Mouse (Mus musculus): ENCODE measurements around the gene Zcchc24.

DNA sequence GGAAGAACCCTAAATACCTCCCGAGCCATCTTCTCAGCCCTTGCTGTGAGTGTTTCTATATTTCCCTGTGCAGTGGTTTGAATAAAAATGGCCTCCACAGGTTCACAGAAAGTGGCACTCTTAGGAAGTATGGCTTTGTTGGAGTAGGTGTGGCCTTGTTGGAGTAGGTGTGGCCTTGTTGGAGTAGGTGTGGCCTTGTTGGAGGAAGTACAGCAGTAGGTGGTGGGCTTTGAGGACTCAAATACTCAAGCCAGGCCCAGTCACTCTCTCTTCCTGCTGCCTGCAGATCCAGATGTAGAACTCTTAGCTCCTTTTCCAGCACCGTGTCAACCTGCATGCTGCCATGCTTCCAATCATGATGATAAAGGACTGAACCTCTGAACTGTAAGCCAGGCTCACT is 25.5 kb upstream of the Zcchc24 start:
- TF ChIP-seq POLR2A (IDR thresholded peaks at IDR 0.05; ENCODE audit: low read depth, low read length) (no peak), CTCF (conservative IDR thresholded peaks at IDR 0.05; ENCODE audit: insufficient read depth, insufficient read length, low read depth, low read length) (no peak)

Measured in kidney, adult 2 months (tissue).